Mouse (Mus musculus): ENCODE measurements around the gene Pgs1. TPM values are rescaled to one million over a fixed set of nuclear protein-coding genes. Genes with fewer than 3 reads are reported as not detected.

The Pgs1 gene
- polyA plus RNA-seq, 1 experiment = not detected

- peak overlapping the region; percentile 56 for H3K4me3 ChIP-seq (ENCODE audit: insufficient read depth, low read depth, low read length)
- 28% methylated on average over 34 of the region's 34 CpGs for WGBS
- H3K27ac ChIP-seq (ENCODE audit: insufficient read depth, low read depth, low read length) = no peak overlapping the region
- TF ChIP-seq POLR2A (IDR thresholded peaks at IDR 0.05; ENCODE audit: insufficient read depth, low read depth, low read length) (no peak), CTCF (IDR thresholded peaks at IDR 0.05; ENCODE audit: insufficient read depth, low read depth, low read length) (no peak)
- peaks cover 56% of the 10 kb centered on the region for H3K4me1 ChIP-seq (ENCODE audit: control insufficient read depth, insufficient read depth, low read length)
These were observed 18.7 kb upstream of the Pgs1 start for GRCm38 (mm10) chr11:117967249-117968015.

GRCm38 (mm10) chr11:117968016-117968671 lies 17.9 kb upstream of the Pgs1 start:
- H3K4me3 ChIP-seq (ENCODE audit: insufficient read depth, low read depth, low read length) = peak overlapping the region; percentile 56
- H3K4me1 ChIP-seq (ENCODE audit: control insufficient read depth, insufficient read depth, low read length) = peaks cover 50% of the 10 kb centered on the region
- TF ChIP-seq CTCF (IDR thresholded peaks at IDR 0.05; ENCODE audit: insufficient read depth, low read depth, low read length) (no peak), POLR2A (IDR thresholded peaks at IDR 0.05; ENCODE audit: insufficient read depth, low read depth, low read length) (no peak)
- no peak overlapping the region for H3K27ac ChIP-seq (ENCODE audit: insufficient read depth, low read depth, low read length)
- WGBS = 2% methylated on average over 64 of the region's 64 CpGs

GRCm38 (mm10) chr11:117968716-117969099 lies 17.4 kb upstream of the Pgs1 start:
- H3K4me3 ChIP-seq (ENCODE audit: insufficient read depth, low read depth, low read length) = peak overlapping the region; percentile 56
- TF ChIP-seq POLR2A (IDR thresholded peaks at IDR 0.05; ENCODE audit: insufficient read depth, low read depth, low read length) (no peak), CTCF (IDR thresholded peaks at IDR 0.05; ENCODE audit: insufficient read depth, low read depth, low read length) (no peak)
- 0% methylated on average over 34 of the region's 34 CpGs for whole genome bisulfite sequencing
- H3K27ac ChIP-seq (ENCODE audit: insufficient read depth, low read depth, low read length) = no peak overlapping the region
- H3K4me1 ChIP-seq (ENCODE audit: control insufficient read depth, insufficient read depth, low read length) = peaks cover 45% of the 10 kb centered on the region

GRCm38 (mm10) chr11:117969100-117969944 lies 16.8 kb upstream of the Pgs1 start:
- H3K4me1 ChIP-seq (ENCODE audit: control insufficient read depth, insufficient read depth, low read length) = peaks cover 43% of the 10 kb centered on the region
- TF ChIP-seq CTCF (IDR thresholded peaks at IDR 0.05; ENCODE audit: insufficient read depth, low read depth, low read length) (no peak), POLR2A (IDR thresholded peaks at IDR 0.05; ENCODE audit: insufficient read depth, low read depth, low read length) (0 out of 2 replicates have a peak, but pooled peaks have one; percentile 20)
- under 1% methylated on average over 65 of the region's 65 CpGs for WGBS
- H3K27ac ChIP-seq (ENCODE audit: insufficient read depth, low read depth, low read length) = no peak overlapping the region
- H3K4me3 ChIP-seq (ENCODE audit: insufficient read depth, low read depth, low read length) = peak overlapping the region; percentile 56

- peak within 1 kb of the TSS; percentile 56 for H3K4me3 ChIP-seq (ENCODE audit: insufficient read depth, low read depth, low read length)
- peaks cover 40% of the 10 kb centered on the region for H3K4me1 ChIP-seq (ENCODE audit: control insufficient read depth, insufficient read depth, low read length)
- no peak for TF ChIP-seq POLR2A (IDR thresholded peaks at IDR 0.05; ENCODE audit: insufficient read depth, low read depth, low read length)
- TF ChIP-seq CTCF (IDR thresholded peaks at IDR 0.05; ENCODE audit: insufficient read depth, low read depth, low read length) = peak; percentile 93
- no peak within 1 kb of the TSS for H3K27ac ChIP-seq (ENCODE audit: insufficient read depth, low read depth, low read length)
- 15% methylated on average over 21 of the region's 21 CpGs for WGBS
These were observed 15.9 kb upstream of the Pgs1 start, which contains the start of gene Socs3 for GRCm38 (mm10) chr11:117969945-117970872. Socs3 (minus strand) TSS chr11:117970047.

GRCm38 (mm10) chr11:117971100-117971499 lies 15.0 kb upstream of the Pgs1 start:
- WGBS = 81% methylated on average over 6 of the region's 6 CpGs
- H3K4me1 ChIP-seq (ENCODE audit: control insufficient read depth, insufficient read depth, low read length) = peaks cover 44% of the 10 kb centered on the region
- TF ChIP-seq CTCF (IDR thresholded peaks at IDR 0.05; ENCODE audit: insufficient read depth, low read depth, low read length) = no peak

GRCm38 (mm10) chr11:117971646-117972242 lies 14.3 kb upstream of the Pgs1 start:
- WGBS = 65% methylated on average over 2 of the region's 2 CpGs
- H3K4me1 ChIP-seq (ENCODE audit: control insufficient read depth, insufficient read depth, low read length) = peaks cover 41% of the 10 kb centered on the region
- TF ChIP-seq CTCF (IDR thresholded peaks at IDR 0.05; ENCODE audit: insufficient read depth, low read depth, low read length) (no peak), POLR2A (IDR thresholded peaks at IDR 0.05; ENCODE audit: insufficient read depth, low read depth, low read length) (no peak)
- H3K27ac ChIP-seq (ENCODE audit: insufficient read depth, low read depth, low read length) = no peak overlapping the region
- H3K4me3 ChIP-seq (ENCODE audit: insufficient read depth, low read depth, low read length) = no peak overlapping the region

More at GRCm38 (mm10) chr11:117971100-117971499, 15.0 kb upstream of the Pgs1 start:
- Histone ChIP-seq H3K27ac (ENCODE audit: insufficient read depth, low read depth, low read length) (no peak overlapping the region), H3K4me3 (ENCODE audit: insufficient read depth, low read depth, low read length) (no peak overlapping the region)

Measured in olfactory bulb, adult 2 months (tissue).